Mouse (Mus musculus) T-cell, adult 2 months (primary cell): ENCODE data around the gene Lrrc56.
"Not testable (repeated sequence)": the region's sequence is repeated elsewhere in the genome, so short reads cannot be mapped to it uniquely, and the experiment has no call there.

ENCODE experiments used
- DNase-seq: peaks from one replicate; pipeline ENCODE4 v3.0.0; 2022; ENCODE audit warnings: low spot score

Lrrc56 gene

GRCm38 (mm10) chr7:141218141-141218540 is 24.2 kb downstream of the Lrrc56 start:
- DNase-seq: no peak

- no peak for DNase-seq
Observed at GRCm38 (mm10) chr7:141218557-141219133, 24.7 kb downstream of the Lrrc56 start.

- DNase-seq: no peak
Observed at GRCm38 (mm10) chr7:141219558-141220099, 25.7 kb downstream of the Lrrc56 start.

GRCm38 (mm10) chr7:141220377-141220776 is 26.4 kb downstream of the Lrrc56 start:
- DNase-seq: no peak

GRCm38 (mm10) chr7:141221249-141222125 is 27.5 kb downstream of the Lrrc56 start:
- peak; percentile 82 for DNase-seq

GRCm38 (mm10) chr7:141222126-141222467 is 28.1 kb downstream of the Lrrc56 start:
- DNase-seq: no peak

- no peak for DNase-seq
Observed at GRCm38 (mm10) chr7:141222696-141223215, 28.8 kb downstream of the Lrrc56 start.

GRCm38 (mm10) chr7:141226535-141226934 is 32.6 kb downstream of the Lrrc56 start:
- no peak for DNase-seq

GRCm38 (mm10) chr7:141227796-141228195 is 33.8 kb downstream of the Lrrc56 start:
- DNase-seq: no peak

GRCm38 (mm10) chr7:141228279-141229067 is 34.5 kb downstream of the Lrrc56 start, which contains the start of gene Phrf1:
TSS of gene Phrf1 (plus strand) at chr7:141228784.
- DNase-seq: peak; percentile 87

- no peak for DNase-seq
Observed at GRCm38 (mm10) chr7:141229702-141230101, 35.7 kb downstream of the Lrrc56 start.

GRCm38 (mm10) chr7:141230570-141230969 is 36.6 kb downstream of the Lrrc56 start:
- no peak for DNase-seq

- no peak for DNase-seq
Observed at GRCm38 (mm10) chr7:141231111-141231510, 37.2 kb downstream of the Lrrc56 start.

GRCm38 (mm10) chr7:141231551-141231950 is 37.6 kb downstream of the Lrrc56 start:
- no peak for DNase-seq

- not testable (repeated sequence) for DNase-seq
Observed at GRCm38 (mm10) chr7:141250486-141250885, 56.5 kb downstream of the Lrrc56 start.

GRCm38 (mm10) chr7:141256159-141256558 is 62.2 kb downstream of the Lrrc56 start:
- no peak for DNase-seq
